Mouse (Mus musculus) thymus, postnatal 25 days (tissue): ENCODE measurements around the gene Adgrd1.

Source experiments
- DNase-seq: peaks from one replicate; pipeline ENCODE4 v3.0.0; 2022

Gene Adgrd1

DNA sequence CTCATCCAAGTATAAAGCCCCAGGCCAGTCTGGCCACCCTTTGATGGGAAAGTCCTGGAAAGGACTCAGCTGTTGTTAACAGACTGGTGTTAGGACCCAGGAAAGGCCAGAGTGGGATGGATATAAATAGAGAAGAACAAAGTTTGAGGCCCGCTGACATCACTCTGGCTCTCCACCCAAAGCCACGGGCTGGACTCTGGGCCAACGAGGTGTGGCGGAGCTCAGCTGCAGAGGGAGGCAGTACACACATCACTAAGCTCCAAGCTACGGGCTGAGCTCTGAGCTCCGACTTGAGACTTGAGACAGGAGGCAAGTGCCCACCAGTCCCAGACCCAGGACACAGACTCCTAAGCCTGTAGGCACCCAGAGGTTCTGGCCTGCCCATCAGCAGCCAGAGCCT lies at the start of gene Adgrd1:
Adgrd1 (plus strand) TSS at position 240 of the 400 bp plus-strand sequence.
- DNase-seq, result no peak

DNA sequence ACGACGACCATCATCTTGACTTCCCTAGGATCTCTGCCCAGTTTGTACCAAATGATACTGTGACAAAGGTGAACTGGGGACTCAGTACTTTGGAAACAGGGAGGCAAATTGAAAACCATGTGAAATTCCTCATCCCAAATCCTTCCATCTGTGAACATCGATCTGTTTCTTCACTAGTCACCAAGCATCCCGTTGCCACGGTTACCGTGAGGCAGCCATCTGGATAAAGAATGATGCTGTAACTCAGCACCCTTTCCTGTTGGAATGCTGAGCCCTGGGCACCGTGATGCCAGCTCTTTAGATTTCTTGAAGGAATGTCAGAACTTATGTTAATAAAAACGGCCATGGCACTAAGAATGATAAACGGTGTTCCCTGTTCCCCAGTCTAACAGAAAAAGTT lies 47.2 kb upstream of the Adgrd1 start:
- DNase-seq, result no peak

DNA sequence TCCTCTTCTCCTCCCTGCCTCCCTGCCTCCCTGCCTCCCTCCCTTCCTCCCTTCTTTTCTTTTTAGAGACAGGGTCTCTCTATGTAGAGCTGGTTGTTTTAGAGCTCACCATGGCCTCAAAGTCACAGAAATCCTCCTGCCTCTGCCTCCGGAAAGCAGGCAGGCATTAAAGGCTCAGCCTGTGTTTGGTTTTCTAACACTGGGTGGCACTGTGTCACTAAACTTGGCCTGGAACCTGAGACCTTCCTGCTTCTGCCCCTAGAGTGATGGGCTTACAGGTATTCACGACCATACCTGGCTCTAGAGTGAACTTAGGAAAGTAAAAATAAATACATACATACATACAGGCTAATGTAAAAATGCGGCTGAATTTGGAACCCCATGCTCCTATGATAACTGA lies 44.6 kb upstream of the Adgrd1 start:
- no peak for DNase-seq

DNA sequence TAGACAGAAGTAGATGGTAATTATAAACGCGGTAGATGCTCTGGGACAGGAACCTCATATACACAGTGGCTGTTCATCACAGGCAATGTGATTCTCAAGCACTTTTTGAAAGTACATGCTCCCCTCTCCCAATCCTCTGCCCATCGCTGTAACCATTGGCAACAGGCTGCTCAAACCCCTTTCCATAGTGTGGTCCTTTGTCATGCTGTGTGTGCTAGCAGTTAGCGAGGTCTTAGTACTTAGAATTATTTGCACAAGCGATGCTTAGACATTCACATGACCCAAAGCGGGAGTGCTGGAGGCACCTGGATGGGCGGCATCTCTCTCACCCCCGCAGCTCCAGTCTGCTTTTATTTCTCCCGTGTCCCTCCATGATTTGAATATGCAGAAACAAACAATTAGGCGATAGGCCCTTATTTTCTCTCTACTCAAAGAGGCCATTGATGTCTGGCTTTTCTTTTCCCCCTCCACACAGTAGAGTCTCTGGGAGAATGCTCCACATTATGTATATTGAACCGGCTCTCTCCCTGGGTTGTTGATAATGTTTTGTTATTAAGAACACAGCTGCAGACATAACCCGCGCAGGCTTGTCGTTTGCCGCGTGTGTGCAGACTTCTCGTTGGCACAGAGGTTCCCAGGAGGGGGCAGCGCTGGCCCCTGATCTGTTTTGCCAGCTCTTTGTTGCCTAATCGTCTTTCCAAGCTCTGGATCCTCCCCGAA lies 43.8 kb upstream of the Adgrd1 start:
- no peak for DNase-seq

DNA sequence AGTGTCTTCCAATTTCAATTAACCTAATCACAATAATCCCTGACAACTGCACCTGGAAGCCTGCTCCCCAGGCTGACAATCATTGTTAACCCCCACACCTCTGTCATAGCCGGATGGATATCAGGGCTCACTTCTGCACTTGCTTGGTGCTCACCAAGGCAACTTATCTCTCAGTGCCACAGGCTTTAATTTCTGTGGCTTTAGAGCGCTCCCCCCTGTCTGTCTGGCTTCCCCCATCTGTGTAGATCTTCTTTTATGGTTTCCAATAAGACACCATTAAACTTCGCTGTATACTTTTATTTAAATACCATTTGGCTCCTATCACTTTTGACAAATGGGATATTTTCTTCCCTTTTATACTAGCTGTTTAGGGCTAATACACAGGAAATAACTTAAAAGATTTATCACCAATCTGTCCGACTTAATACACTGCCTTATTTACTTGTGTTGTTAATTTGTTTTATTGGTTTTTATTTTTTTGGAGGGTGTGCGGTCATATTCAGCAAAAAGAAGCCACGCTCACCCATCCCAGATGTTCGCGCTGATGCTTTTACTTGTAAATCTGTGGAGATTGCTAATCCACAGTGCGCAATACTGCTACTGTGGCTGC lies 41.8 kb upstream of the Adgrd1 start:
- no peak for DNase-seq

DNA sequence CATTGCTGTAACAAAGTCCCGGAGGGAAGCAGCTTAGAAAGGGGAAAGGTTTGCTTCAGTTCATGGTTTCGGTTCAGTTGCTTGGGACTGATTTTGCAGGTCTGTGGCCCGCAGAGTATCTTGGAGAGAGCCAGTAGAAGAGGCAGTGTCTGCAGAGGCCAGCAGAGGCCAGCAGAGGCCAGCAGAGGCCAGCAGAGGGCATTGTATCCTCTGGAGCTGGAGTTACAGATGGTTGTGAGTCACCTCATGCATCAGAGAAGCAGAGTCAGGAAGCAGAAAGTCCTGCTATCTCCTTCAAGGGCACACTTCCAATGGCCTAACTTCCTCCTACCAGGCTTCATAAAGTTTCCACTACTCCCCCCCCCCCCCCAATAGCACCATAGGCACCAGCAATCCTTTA lies 37.4 kb upstream of the Adgrd1 start:
- no peak for DNase-seq

DNA sequence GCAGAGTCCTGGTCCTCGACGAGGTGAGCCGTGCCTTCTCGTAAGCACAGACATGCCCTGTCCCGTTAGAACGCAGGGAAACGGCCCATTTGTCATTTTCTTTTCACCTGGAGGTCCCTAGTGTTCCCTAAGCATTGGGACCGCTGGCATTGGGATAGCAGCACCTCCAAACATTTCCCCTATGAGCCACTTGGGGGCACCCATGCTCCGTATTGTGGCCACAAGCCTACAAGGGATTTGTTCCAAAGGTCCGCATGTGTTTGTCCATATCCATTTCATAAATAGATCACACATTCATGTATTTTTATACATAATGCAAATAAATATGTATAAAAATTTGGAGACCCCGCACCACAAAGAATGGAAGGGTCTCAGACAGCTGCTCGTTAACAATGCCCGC lies 35.0 kb upstream of the Adgrd1 start:
- peak; percentile 27 for DNase-seq

DNA sequence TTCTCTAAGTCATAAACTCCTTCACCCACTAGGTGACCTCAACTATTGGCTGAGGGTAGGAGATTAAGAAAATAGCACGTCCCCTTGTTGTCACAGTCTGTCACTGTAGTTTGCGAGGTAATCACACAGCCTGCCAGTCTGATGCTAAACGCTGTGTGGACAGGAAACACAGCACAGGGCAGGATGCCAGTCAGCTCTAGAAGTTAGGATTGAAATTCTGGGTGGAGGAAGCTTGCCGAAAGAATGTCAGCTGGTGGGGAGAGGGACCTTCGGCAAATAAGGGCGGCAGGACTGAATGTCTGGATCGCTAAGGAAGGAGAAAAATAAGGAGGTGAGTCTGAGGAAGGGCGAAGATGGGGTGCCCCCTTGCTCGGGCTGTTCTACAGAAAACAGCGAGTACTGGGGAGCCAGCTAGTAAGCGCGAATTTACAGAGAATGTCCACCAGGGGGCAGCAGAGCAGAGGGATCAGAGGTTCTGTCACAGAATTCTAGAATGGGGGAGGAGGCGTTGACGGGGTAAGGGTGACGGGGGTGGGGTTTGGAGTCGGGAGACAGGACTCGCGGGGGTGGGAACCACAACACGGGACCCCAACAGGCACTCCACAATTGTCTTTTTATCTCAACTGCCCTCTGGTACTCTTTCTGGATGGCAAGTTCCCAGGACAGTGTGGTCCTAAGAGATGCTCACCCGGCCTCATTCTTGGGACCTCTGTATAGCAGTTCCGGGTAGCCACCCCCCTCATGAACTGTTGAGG lies 33.3 kb upstream of the Adgrd1 start:
- DNase-seq, result peak; percentile 75

DNA sequence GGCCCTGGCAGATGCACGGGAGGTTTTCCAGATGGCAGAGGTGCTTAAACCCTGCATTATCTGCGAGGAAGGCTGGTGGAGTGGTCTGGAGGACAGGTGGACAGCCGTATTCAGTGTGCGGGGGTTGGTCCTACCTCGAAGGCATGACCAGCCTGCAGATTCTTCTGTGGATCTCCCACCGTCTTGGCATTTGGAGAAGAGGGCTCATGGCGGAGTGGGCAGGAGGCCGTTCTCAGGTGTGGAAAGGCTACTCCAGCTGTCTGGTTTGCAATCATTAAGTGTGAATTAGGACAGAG lies 32.8 kb upstream of the Adgrd1 start:
- no peak for DNase-seq

DNA sequence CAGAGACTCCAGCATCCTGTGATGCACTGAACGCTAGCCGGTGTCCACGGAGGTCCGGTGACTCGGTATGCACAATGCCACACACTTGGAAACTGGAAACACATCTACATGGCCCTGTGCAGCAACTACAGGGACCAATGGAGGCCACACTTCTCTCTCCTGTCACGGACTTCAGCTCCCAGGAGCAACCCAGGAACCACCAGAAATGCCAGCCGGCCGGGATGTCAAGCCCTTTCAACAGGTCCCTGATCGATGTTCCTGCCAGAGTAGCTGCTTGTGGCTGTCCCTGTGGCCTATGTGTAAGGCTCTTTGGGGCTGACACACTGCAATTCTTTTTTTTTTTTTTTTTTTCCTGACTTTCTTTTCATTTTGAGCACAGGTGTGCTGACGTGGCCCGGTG lies 32.4 kb upstream of the Adgrd1 start:
- no peak for DNase-seq

DNA sequence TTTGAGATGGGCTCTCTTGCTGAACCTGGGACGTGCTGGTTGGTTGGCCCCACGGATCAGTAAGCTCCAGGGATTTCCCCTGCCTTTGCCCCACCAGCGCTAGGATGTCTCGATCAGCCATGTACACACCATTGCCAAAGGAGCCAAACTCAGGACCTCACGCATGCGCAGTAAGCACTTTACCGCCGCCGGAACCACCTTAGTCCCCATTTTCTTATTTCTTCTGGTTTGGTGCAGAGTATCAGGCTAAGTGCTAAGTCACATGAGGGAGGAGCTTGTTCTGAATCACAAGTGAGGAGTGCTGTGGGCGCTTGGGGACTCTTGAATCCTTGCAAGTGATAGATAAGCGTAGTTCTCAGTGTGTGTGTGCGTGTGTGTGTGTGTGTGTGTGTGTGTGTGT lies 31.2 kb upstream of the Adgrd1 start:
- DNase-seq, result no peak

DNA sequence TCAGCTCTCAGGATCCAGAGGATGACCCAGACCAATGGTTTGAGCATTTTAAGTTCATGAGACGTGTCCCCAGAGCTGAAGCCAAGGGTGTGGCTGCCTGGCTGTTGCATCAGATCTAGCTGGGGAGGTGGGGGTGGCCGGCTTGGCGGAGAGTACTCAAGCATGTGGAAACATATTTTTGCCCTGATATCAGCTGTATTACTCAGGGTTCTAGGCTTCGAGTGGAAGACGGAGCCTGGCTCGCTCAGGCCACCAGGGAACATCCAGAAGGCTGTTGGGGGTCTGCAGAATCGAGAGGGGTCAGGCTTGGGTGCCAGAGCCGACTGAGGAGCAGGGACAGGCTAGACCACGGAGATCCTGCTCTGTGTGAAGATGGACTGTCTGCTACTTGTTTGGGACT lies 30.6 kb upstream of the Adgrd1 start:
- DNase-seq, result no peak

DNA sequence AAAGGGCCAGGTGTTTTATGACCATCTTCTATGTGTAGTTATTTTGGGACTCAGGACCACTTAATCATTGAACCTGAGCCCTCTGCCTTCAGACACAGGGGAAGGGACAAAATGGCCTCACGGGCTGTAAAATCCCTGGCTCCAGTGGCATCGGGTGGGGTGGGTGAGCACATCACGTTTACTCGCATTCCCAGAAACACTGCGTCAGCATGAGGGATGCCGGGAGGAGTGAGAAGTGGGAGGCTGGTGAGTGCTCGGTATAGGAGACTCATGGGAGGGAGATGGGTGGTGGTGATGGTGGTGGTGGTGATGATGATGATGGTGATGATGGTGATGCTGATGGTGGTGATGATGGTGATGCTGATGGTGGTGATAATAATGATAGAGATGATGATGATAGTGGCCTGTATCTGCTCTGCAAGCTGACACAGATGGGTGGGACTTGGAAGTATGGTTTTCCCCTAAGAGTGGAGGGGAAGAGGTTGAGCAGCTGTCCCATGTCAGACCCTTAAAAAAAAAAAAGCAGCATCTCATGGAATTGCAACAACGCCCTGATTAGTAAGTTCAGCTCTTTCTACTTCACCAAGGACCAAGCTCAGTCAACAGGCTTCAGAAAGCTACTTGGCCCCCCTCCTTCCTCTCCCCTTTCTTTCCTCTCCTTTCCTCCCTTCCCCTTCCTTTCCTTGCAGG lies 29.9 kb upstream of the Adgrd1 start:
- no peak for DNase-seq

DNA sequence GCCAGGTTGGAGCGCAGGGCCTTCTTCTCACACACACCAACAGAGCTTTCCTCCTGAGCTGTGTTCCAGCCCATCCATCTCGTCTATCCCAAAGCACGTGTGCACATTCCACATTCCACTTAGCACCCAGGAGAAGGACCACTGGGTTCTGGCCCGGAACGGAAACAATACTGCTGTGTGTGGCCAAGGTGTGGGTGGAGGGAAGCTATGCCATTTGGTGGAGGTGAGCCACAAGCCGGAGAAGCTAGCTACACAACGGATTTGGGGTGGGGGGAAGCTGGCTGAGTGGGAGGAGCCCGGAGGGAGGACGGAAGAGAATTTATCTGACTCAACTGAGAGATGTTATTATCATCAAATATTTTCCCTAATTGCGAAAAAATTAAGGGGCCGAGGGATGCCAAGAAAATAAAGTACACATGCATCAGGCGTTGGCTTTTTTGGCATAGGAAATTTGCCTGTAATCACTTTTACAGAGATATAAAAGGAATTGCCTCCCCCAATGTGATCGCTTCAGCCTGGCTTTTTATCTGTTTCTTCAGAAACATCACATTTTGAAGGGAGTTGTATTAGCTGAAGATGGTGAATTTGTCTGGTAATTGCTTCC lies 29.2 kb upstream of the Adgrd1 start:
- no peak for DNase-seq

DNA sequence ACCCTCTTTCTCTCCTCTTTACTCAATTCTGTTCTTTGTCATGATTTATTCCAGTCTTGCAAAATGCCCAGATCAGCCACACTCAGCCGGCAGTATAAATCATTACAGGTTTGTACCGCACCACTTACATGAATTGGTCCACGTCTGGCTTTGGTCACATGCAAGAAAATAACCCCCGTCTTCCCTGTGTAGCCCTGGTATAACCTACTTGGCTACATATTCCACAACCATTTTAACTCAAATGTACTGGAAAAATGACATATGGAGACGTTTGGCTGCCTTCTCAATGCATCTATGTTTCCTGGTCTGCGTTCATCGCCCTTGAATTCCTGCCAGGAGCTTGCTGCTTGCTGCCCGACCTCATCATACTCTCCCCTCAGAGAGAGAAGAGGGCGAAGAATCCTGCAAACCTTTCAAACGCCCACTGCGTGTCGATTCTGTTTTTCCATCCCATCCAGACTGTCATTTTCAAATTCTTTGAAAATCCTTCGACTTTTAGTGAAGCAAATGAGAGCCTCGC lies 24.7 kb upstream of the Adgrd1 start:
- no peak for DNase-seq

DNA sequence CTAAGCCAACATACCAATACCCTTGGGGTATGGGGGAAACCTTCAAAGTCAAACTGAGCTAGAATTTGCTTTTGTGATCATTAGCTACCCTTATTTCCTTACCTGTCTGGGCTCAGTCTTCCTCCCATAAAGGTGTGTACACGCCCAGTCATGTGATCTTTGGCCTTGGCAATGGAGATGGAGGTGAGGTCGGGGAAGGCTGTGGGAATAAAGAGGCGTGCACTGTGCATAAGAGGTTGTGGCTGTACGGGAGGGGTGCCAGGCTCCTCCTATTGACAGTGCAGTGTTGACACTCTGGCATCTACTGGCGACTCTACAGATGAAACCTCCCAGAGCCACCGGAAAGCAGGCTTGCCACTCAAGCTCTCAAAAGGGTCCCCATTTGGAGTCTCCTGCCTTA lies 23.1 kb upstream of the Adgrd1 start:
- no peak for DNase-seq

DNA sequence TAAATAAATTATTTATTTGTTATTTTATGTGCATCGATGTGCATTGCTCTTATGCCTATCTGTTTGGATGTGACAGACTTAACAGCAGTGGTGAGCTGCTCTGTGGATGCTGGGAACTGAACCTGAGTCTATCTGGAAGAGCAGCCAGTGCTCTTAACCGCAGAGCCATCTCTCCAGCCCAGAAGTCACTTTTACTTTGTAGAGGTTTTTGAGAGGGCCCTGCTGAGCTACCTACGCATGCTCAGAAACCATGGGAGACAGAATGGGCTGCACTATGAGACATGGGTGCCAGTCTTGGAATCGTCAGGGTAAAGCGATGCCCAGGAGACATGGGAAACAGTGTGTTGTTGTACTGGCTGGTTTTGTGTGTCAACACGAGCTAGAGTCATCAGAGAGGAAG lies 20.5 kb upstream of the Adgrd1 start:
- DNase-seq, result no peak

DNA sequence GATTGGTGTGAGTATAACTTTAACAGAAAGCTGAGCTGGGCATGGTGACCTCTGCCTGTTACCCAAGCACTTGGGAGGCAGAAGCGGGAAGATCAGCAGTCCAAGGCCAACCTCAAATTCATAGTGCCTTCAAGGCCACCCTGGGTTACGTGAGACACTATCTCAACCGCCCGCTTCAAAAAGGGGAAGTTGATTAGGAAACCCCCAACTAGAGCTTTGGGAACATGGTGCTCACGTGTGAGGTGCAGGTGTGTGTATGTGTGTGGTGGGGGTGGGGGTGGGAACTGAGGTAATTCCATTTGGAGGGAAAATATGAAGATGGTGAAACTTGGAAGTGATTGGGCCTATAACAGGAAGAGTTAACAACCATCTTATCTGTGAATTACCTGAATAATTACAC lies 19.3 kb upstream of the Adgrd1 start:
- no peak for DNase-seq

DNA sequence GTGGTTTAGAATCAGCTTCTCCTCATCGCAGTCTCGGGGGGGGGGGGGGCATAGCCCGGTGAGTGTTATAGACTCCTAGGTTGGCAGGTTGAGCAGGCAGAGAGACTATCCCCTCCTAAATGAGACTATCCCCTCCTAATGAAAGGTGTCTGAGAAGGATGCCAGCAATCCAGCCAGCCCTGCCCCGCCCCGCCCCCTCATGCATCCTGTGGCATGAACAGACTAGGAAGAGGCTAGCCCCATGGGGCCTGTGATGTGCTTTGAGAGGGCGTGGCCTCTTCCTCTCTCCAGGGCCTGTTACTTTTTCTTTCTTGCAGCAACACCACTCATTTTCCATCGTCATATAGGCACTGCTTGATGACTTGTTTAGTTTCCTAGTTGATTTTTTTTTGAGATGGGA lies 15.0 kb upstream of the Adgrd1 start:
- DNase-seq, result no peak

DNA sequence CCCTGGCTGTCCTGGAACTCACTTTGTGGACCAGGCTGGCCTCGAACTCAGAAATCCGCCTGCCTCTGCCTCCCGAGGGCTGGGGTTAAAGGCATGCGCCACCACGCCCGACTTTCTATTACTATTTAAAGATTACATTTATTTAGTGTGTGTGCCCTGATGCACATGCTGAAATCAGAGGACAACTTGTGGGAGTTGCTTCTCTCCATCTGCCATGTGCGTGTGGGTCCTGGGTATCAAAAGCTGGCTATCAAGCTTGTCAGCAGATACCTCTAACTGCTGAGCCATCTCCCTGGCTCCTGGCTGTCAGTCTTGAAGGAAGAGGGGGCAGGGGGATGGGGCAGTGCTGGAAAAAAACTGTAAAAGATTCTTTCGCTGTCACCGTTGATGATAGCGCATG lies 11.4 kb upstream of the Adgrd1 start:
- no peak for DNase-seq

DNA sequence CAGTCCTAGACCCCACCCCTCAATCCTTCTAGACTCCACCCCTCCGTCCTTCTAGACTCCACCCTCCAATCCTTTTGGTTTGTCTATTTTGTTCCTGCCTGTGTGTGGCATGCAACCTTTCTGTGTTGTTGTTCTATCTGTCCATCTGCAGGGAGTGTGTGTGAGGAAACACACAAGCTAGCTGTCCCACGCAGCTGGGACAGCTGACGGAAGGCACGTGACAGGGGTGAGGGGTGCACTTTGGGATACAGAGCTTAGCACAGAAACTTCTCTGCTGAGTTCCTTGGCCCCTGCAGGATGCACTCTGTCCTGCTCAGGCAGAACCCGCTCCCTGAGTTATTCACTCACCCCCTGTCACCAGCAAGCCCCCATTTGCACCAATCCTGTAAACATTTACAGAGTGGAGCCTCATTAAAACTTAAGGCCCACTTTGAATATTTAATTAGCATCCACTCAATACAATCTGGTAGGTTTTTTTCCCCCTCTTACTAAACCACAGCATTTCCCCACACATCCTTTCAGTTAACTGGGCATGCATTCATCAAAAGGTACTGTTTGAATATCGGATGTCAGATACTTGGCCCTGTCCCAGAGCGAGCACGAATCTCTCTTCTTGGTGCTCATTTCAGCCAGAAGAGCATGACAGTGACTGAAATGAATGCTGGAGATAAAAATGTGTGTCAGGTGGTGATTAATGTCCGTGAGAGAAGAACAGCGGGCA lies 4.0 kb upstream of the Adgrd1 start:
- no peak for DNase-seq

DNA sequence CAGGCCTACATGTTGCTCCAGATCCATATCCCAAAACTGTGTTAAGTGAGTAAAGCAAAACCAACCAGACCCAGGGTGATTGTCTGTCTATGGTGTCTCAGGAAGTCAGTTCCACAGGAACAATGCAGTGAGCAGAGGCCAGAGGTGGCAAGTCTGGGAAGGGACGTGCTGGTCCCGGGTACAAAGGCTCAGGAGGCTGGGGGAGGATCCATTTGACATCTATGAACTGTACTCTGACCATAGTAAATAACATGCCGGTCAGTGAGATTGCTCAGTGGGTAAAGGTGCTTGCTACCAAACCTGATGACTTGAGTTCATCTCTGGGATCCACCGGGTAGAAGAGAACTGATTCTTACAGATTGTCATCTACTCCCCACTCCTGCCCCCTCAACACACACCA lies 3.4 kb upstream of the Adgrd1 start:
- DNase-seq, result no peak

DNA sequence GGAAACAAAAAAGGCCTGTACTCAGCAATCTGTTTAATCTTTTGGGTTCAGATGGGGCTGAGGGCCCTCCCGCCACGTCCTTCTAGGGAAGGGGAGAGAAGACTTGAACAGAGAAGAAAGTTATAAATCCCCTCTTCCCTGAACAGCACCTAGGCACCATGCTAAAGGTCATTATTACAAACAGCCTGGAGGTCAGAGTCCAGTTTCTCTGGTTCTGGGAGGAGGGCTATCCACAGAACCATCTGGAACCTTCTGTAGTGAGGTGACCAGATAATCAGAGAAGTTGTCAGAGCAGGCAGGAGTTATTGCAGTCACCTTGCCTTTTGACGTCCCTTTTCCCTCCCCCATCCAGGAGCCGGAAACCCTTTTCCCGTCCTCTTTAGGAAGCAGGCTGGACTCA lies 2.3 kb upstream of the Adgrd1 start:
- DNase-seq, result no peak
